Mouse (Mus musculus) Muller cell, postnatal 12 days (primary cell): ENCODE results near the gene Ddx49.

Experiments
- DNase-seq: peaks from one replicate; pipeline ENCODE4 v3.0.0-alpha.2; 2015; ENCODE audit errors: inconsistent ontology term

Ddx49 gene

GRCm38 (mm10) chr8:70302358-70302890 lies at the start of gene Ddx49, which contains the start of gene Cope:
Gene Ddx49, minus strand, starts transcription at chr8:70302489.
Gene Cope, plus strand, starts transcription at chr8:70302518.
- peak; percentile 95 for DNase-seq

- no peak for DNase-seq
Measured at GRCm38 (mm10) chr8:70352000-70352384, 49.7 kb upstream of the Ddx49 start.

- peak; percentile 70 for DNase-seq
Measured at GRCm38 (mm10) chr8:70351035-70351999, 49.0 kb upstream of the Ddx49 start.

- no peak for DNase-seq
Measured at GRCm38 (mm10) chr8:70347860-70348420, 45.7 kb upstream of the Ddx49 start.

- DNase-seq = no peak
Measured at GRCm38 (mm10) chr8:70347443-70347842, 45.2 kb upstream of the Ddx49 start.

- no peak for DNase-seq
Measured at GRCm38 (mm10) chr8:70344279-70344678, 42.0 kb upstream of the Ddx49 start.

- DNase-seq = peak; percentile 26
Measured at GRCm38 (mm10) chr8:70343696-70344095, 41.4 kb upstream of the Ddx49 start.

- DNase-seq = no peak
Measured at GRCm38 (mm10) chr8:70343076-70343475, 40.8 kb upstream of the Ddx49 start.

GRCm38 (mm10) chr8:70342007-70342406 lies 39.7 kb upstream of the Ddx49 start:
- DNase-seq = no peak

- DNase-seq = no peak
Measured at GRCm38 (mm10) chr8:70340659-70341058, 38.4 kb upstream of the Ddx49 start.

- no peak for DNase-seq
Measured at GRCm38 (mm10) chr8:70338931-70339330, 36.6 kb upstream of the Ddx49 start.

- DNase-seq = no peak
Measured at GRCm38 (mm10) chr8:70332878-70333202, 30.6 kb upstream of the Ddx49 start.

GRCm38 (mm10) chr8:70332070-70332877 lies 30.0 kb upstream of the Ddx49 start:
- peak; percentile 82 for DNase-seq

- DNase-seq = no peak
Measured at GRCm38 (mm10) chr8:70331526-70331925, 29.2 kb upstream of the Ddx49 start.

GRCm38 (mm10) chr8:70330741-70331364 lies 28.6 kb upstream of the Ddx49 start:
- DNase-seq = peak; percentile 43

GRCm38 (mm10) chr8:70329835-70330740 lies 27.8 kb upstream of the Ddx49 start:
- no peak for DNase-seq

GRCm38 (mm10) chr8:70329124-70329834 lies 27.0 kb upstream of the Ddx49 start, which contains the start of gene Gdf1:
Gene Gdf1, plus strand, starts transcription at chr8:70329817.
- no peak for DNase-seq

- DNase-seq = no peak
Measured at GRCm38 (mm10) chr8:70327512-70327911, 25.2 kb upstream of the Ddx49 start.

GRCm38 (mm10) chr8:70323716-70324115 lies 21.4 kb upstream of the Ddx49 start:
- no peak for DNase-seq

GRCm38 (mm10) chr8:70317872-70318271 lies 15.6 kb upstream of the Ddx49 start:
- no peak for DNase-seq
